Mouse (Mus musculus): ENCODE data around the gene Prss12.

DNA sequence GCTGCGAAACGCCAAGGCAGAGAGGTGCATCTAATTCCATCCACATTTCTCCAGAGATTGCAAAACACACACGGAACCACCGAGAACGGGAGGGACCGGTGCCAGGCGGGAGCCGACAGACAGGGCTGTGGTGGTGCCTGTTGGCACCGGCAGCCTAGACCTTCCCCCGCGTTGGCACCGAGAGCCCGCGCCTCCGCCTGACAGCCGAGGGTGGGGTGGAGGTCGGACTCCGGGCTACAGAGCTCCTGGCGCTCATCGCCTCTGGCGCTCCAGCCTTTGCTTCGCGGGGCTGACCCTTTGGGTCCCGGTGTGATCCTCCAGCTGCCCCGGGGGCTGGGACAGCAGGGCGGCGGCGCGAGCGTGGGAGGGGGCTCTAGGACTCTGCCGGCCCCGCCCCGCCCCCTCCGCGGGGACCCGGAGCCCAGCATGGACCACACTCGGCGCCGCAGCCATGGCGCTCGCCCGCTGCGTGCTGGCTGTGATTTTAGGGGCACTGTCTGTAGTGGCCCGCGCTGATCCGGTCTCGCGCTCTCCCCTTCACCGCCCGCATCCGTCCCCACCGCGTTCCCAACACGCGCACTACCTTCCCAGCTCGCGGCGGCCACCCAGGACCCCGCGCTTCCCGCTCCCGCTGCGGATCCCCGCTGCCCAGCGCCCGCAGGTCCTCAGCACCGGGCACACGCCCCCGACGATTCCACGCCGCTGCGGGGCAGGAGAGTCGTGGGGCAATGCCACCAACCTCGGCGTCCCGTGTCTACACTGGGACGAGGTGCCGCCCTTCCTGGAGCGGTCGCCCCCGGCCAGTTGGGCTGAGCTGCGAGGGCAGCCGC, at the start of gene Prss12:
- TF ChIP-seq CTCF (IDR thresholded peaks at IDR 0.05; ENCODE audit: low read depth, low read length) = no peak
- no peak for TF ChIP-seq POLR2A (IDR thresholded peaks at IDR 0.05; ENCODE audit: insufficient read depth, low read length)
